Mouse (Mus musculus) liver, adult 2 months (tissue): ENCODE results near the gene Ube2a.

Source experiments
- CTCF ChIP-seq: fragments of 200-500 bp; IDR thresholded peaks from 2 replicates; pipeline ENCODE4 v1.5.1; 2011; ENCODE audit warnings: low read depth, low read length, control low read depth
- POLR2A ChIP-seq: fragments of 200-500 bp; IDR thresholded peaks from 2 replicates; pipeline ENCODE4 v1.6.1; 2011; ENCODE audit warnings: low read length, control low read depth; ENCODE audit not compliant: insufficient read depth; ENCODE audit errors: extremely low read depth

- TF ChIP-seq POLR2A (no peak), CTCF (no peak)
Observed at GRCm38 (mm10) chrX:36917749-36918148, 44.0 kb downstream of the Ube2a start.
